ENCODE assay signal across 8 mouse cellular contexts in the genomic region with DNA sequence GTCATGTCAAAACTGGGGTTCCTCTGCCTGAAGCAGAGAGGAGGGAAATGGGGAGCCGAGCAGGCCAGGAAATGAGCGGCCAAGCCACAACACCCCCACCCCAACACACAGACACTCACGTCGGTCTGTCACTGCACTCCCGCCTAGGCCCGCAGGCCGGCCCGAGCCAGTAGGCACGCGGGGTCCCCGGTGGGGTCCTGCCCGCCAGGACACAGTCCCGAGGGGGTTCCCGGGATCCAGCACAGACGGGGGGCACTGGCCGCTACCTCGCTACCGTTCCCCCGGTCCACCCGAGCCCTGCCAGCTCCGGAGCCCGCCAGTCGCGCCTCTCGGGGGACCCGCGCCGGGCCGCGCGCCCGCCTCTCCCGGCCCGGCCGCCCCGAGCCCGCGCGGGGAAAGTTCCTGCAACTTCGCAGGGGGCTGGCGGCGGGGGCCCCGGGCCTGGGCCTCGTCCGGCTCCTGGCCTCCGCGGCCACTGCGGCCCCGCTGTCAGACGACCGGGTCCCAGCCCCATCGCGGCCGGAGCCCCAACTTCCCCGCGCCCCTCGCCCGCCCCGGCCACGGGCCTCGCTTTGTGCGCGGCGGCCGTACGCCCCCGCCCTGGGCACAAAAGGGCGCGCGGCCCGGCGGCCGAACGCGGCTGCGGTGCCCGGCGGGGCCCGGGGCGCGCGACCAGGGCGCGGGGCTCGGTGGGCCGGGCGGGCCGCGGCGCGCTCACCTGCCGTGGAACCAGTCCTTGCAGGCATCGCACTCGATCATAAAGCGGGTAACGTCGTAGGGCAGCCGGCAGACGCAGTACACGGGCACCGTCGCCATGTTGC. TPM values are rescaled to one million over a fixed set of nuclear protein-coding genes. Genes with fewer than 3 reads are reported as not detected.
A peak's percentile ranks its signal among the peaks of the same experiment; 100 is the strongest.
DNase-seq lines count a peak whose midpoint lies in the region; ATAC-seq and TF ChIP-seq lines count a peak whose summit lies in the region.

No protein-coding gene starts in this region.

- DNase-seq in 3134 (ENCODE audit: extremely low read depth, insufficient read length, low spot score): peak; percentile 65
- DNase-seq in cerebellum, postnatal 14 days: peak; percentile 54 to 59
- DNase-seq in heart, adult 18-20 months: peak; percentile 38 to 46
- peak; percentile 46 to 55 for DNase-seq in spleen, adult 18-20 months
- no peak for DNase-seq in layer of hippocampus, adult 18-20 months (ENCODE audit: low spot score in 2 of 2)

- TF ChIP-seq CTCF in intestine, postnatal 0 days (IDR thresholded peaks at IDR 0.05; ENCODE audit: low read depth): no peak

- peak overlapping the region; percentile 87 for H3K4me2 ChIP-seq in intestine, postnatal 0 days (replicated peaks; ENCODE audit: low read depth)

- peak; percentile 66 for ATAC-seq in CD4-positive, CD25-positive, alpha-beta regulatory T cell, adult 4 months
- peak; percentile 17; the same call in 1 of the 2 replicates for ATAC-seq in intestine, postnatal 0 days
- ATAC-seq in megakaryocyte, adult 5-6 weeks (ENCODE audit: poor library complexity, severe bottlenecking): peak; percentile 55

- H3K27ac ChIP-seq in intestine, postnatal 0 days (ENCODE audit: low read depth, low read length): peak overlapping the region; percentile 96

- H3K27me3 ChIP-seq in intestine, postnatal 0 days (replicated peaks; ENCODE audit: control insufficient read depth, insufficient read depth, low read length): no peaks in the 10 kb centered on the region

- no peaks in the 10 kb centered on the region for H3K9me3 ChIP-seq in intestine, postnatal 0 days (ENCODE audit: control insufficient read depth)

- peak overlapping the region; percentile 100 for H3K9ac ChIP-seq in intestine, postnatal 0 days (ENCODE audit: low read depth, low read length)

- peak overlapping the region; percentile 88 for H3K4me3 ChIP-seq in intestine, postnatal 0 days (ENCODE audit: low read depth, low read length)

- peaks cover 19% of the 10 kb centered on the region for H3K4me1 ChIP-seq in intestine, postnatal 0 days (replicated peaks; ENCODE audit: control insufficient read depth, insufficient read depth, low read length)

- WGBS in intestine, postnatal 0 days: under 1% methylated on average over 80 of the region's 102 CpGs

- no peaks in the 10 kb centered on the region for H3K36me3 ChIP-seq in intestine, postnatal 0 days (ENCODE audit: control insufficient read depth, insufficient read depth)

RNA-seq across cellular contexts. Expression of a gene that starts 0.8 kb away (rescaled TPM):
- polyA plus RNA-seq in CD4-positive, CD25-positive, alpha-beta regulatory T cell, adult 4 months (2017; shearing (Covaris generic)): 1 to 10 TPM; 2.5 to 2.9 TPM
- 10 to 100 TPM; 28.1 to 30.8 TPM for total RNA-seq in heart, adult 18-20 months (2021)
- polyA plus RNA-seq in intestine, postnatal 0 days (2015; fragmentation: Nextera tagmentation; extraction: Ambion mirVana): 3.5 and 3.6 TPM in 2 replicates
- 24.8 and 26.8 TPM in 2 replicates for total RNA-seq in megakaryocyte, adult 5-6 weeks (2015)
- 9.9 and 15.3 TPM in 2 replicates for total RNA-seq in megakaryocyte, adult 5-6 weeks (2017)
- total RNA-seq in layer of hippocampus, adult 18-20 months (2021): 10 to 100 TPM; 41.0 to 41.7 TPM

Comparison
In these comparisons a context has a peak if more than half of its experiments do, and no peak if none do; other contexts are left out.
1. DNase-seq: peak in 3134 (single experiment), cerebellum, postnatal 14 days (2 of 2), heart, adult 18-20 months (2 of 2) and spleen, adult 18-20 months (2 of 2); none in layer of hippocampus, adult 18-20 months (0 of 2).
2. Peak in every context shown above with its lines, with median percentiles within 50 percentile points of each other: ATAC-seq.